Mouse (Mus musculus) neural tube, embryonic 12.5 days (tissue): Measurements from ENCODE around the gene Slc37a1. TPM values are rescaled to one million over a fixed set of nuclear protein-coding genes. Genes with fewer than 3 reads are reported as not detected.
A peak's percentile ranks its signal among the peaks of the same experiment; 100 is the strongest.
"Not testable (repeated sequence)": the region's sequence is repeated elsewhere in the genome, so short reads cannot be mapped to it uniquely, and the experiment has no call there.

Experiments
- ATAC-seq: fragments of 200-750 bp; cut with Nextera tagmentation; 2 replicates; pipeline ENCODE4 v1.8.0; 2017; ENCODE audit warnings: low read depth, mild to moderate bottlenecking, moderate TSS enrichment, moderate library complexity; ENCODE audit not compliant: low FRiP score
- H3K27ac ChIP-seq: fragments of 300-500 bp; sonication (generic); 2 replicates; pipeline ENCODE4 v1.5.1; 2016
- H3K27me3 ChIP-seq: fragments of 300-500 bp; sonication (generic); replicated peaks from 2 replicates; pipeline ENCODE4 v1.6.1; 2016; ENCODE audit warnings: mild to moderate bottlenecking
- H3K36me3 ChIP-seq: fragments of 300-500 bp; sonication (generic); 2 replicates; pipeline ENCODE4 v1.6.1; 2016; ENCODE audit warnings: mild to moderate bottlenecking
- H3K4me1 ChIP-seq: fragments of 300-500 bp; sonication (generic); 2 replicates; pipeline ENCODE4 v1.6.1; 2016
- H3K4me2 ChIP-seq: fragments of 300-500 bp; sonication (generic); replicated peaks from 2 replicates; pipeline ENCODE4 v1.6.1; 2016; ENCODE audit warnings: mild to moderate bottlenecking
- H3K4me3 ChIP-seq: fragments of 300-500 bp; sonication (generic); 2 replicates; pipeline ENCODE4 v1.5.1; 2016
- H3K9ac ChIP-seq: fragments of 300-500 bp; sonication (generic); 2 replicates; pipeline ENCODE4 v1.6.1; 2016; ENCODE audit warnings: mild to moderate bottlenecking
- H3K9me3 ChIP-seq: fragments of 300-500 bp; sonication (generic); 2 replicates; pipeline ENCODE4 v1.6.1; 2016; ENCODE audit warnings: mild to moderate bottlenecking
- WGBS: fragments of 180-500 bp; shearing (Covaris S2); methylation state at CpG from one replicate; pipeline ENCODE4 v1.1.7; 2016; 5-methylcytosine and 5-hydroxymethylcytosine counted together
- polyA plus RNA-seq: library from polyadenylated mRNA; unstranded; fragments of >200 nt; fragmentation: Nextera tagmentation; extraction: Ambion mirVana; gene quantifications from 2 replicates; pipeline ENCODE4 v1.2.1, GENCODE M21; 2016

Slc37a1 gene
- polyA plus RNA-seq, 1 experiment from 2014 or later = 15.9 TPM

DNA sequence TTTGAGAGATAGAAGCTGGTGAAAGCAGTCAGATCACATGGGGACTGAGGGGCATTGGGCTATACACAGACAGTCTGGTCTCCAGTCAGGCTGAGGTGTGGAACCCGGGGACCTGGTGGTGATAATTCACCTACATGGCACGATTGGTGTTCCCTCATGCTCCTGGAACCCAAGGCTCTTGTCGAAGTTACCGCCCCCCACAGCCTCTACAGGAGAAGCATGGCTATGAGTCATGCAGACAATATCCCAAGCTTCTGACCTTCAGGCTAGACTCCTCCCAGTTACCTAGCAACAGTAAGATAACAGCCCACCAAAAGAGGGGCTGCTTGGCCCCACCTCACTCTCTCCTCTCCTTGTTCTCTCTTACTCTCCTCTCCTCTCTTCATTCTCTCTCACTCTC lies 16.3 kb upstream of the Slc37a1 start:
- Histone ChIP-seq H3K4me2 (no peak overlapping the region), H3K9ac (no peak overlapping the region), H3K36me3 (no peaks in the 10 kb centered on the region), H3K4me3 (no peak overlapping the region), H3K27me3 (no peaks in the 10 kb centered on the region), H3K27ac (no peak overlapping the region), H3K4me1 (no peaks in the 10 kb centered on the region), H3K9me3 (no peaks in the 10 kb centered on the region)
- no peak for ATAC-seq
- 90% methylated on average over 4 of the region's 4 CpGs for WGBS

DNA sequence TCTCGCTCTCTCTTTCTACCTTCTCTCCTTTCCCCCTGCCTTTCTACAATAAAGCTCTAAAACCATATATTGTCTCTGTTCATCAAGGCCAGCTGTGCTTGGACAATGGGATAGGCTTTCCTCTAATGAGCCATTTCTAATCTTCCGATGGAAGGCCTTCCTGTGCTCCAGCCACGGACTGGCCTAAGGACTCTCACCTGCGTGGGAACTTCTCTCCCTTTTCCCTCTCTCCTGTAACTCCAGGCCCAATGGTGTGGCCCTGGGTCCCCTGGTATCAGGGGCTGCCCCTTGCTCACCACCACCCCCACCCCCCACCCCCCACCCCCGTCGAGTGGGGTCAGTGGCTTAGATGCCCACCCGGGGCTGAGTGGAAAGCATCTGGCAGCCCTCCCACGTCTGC lies 15.9 kb upstream of the Slc37a1 start:
- H3K4me3 ChIP-seq, H3K4me1 ChIP-seq, H3K9me3 ChIP-seq, H3K4me2 ChIP-seq, H3K27me3 ChIP-seq, H3K36me3 ChIP-seq, H3K27ac ChIP-seq, H3K9ac ChIP-seq, ATAC-seq: not testable (repeated sequence)
- 77% methylated on average over 8 of the region's 8 CpGs for WGBS

DNA sequence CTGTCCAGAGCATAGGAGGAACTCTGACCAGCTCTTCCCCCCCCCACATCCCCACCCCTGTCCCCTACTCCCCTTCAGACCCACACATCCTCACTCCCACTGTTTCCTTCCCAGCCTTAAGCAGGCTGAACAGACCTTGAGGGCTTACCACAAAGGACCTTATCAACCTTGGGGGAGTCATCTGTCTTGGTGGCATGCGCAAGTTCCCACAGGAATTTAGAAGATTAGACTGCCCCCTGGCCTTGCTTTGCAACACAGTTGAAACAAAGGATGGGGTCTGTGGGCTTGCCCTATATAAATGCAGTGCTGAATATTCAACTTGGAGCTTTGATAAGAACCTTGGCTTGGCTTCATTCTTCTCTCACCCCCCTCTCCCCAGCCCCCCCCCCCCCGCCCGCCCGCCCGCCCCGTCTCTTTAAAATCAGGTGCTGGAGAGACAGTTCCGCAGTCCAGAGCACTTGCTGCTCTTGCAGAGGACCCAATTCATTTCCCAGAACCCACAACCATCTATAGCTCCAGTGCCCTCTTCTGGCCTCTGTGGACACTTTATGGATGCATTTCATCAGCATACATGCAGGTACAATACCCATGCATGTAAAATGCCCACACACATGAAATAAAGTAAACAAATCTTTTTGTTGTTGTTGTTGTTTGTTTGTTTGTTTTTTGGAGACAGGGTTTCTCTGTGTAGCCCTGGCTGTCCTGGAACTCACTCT lies 15.3 kb upstream of the Slc37a1 start:
- peaks cover under 1% of the 10 kb centered on the region; the same call in 1 of the 2 replicates for H3K4me1 ChIP-seq
- H3K4me3 ChIP-seq = no peak overlapping the region
- no peaks in the 10 kb centered on the region for H3K9me3 ChIP-seq
- ATAC-seq = no peak
- H3K27ac ChIP-seq = no peak overlapping the region
- H3K9ac ChIP-seq = no peak overlapping the region
- 68% methylated on average over 5 of the region's 7 CpGs for WGBS
- H3K27me3 ChIP-seq = peaks cover 1% of the 10 kb centered on the region; the same call in 1 of the 2 replicates
- no peak overlapping the region for H3K4me2 ChIP-seq
- no peaks in the 10 kb centered on the region for H3K36me3 ChIP-seq

DNA sequence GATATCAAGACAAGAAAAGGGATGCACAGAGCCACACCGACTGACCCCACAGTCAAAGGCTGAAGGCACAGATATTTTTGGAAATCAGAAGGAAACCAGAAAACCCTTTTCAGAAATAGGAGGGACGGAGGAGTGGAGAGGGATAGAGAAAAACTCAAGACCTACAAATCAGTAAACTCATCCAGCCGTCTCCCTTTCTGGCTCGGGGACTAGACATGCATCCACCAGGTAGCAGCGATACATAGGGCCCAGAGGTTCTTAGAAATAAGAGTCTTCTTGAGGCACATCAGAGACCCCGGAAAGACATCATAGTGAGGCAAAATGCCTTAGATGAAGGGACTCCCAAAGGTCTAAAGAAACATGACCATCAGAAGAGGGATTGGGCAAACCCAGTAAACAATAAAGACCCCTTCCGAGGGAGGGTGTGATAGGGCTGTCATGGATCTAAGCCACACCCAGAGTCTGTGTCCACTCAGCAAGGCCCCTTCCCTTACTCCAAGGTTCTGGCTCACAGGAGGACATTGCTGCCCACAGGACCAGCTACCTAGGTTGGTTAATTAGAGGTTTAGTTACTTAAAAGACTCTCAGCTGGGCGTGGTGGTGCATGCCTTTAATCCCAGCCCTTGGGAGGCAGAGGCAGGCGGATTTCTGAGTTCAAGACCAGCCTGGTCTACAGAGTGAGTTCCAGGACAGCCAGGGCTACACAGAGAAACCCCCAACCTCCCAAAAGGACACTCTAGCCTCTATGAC lies 14.0 kb upstream of the Slc37a1 start:
- WGBS = 89% methylated on average over 9 of the region's 9 CpGs
- no peak for ATAC-seq

DNA sequence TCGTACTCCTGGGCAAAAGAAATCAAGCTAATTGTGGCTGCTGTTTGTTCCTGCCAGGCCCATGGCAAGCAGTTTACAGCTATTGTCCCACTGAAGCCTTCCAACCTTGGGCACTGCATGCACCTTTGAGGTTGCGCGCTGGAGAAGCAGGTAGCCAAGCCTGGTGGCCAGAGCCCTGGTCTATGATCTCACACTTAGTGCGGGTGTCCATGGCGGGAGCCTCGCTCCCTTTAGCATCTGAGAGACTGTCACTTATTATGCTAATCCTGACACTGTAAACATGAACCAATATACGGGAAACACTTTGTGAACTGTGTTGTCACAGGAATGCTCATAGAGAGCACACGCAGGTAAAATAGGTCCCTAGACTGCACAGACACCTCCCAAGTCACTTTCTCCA lies 13.0 kb upstream of the Slc37a1 start:
- no peak overlapping the region for H3K4me3 ChIP-seq

More for the DNA sequence above, 14.0 kb upstream of the Slc37a1 start:
- no peak overlapping the region for H3K4me2 ChIP-seq
- no peaks in the 10 kb centered on the region for H3K9me3 ChIP-seq
- no peaks in the 10 kb centered on the region for H3K36me3 ChIP-seq
- no peak overlapping the region for H3K27ac ChIP-seq
- peaks cover 13% of the 10 kb centered on the region for H3K4me1 ChIP-seq
- no peak overlapping the region for H3K9ac ChIP-seq
- H3K4me3 ChIP-seq = no peak overlapping the region
- peaks cover 5% of the 10 kb centered on the region for H3K27me3 ChIP-seq

DNA sequence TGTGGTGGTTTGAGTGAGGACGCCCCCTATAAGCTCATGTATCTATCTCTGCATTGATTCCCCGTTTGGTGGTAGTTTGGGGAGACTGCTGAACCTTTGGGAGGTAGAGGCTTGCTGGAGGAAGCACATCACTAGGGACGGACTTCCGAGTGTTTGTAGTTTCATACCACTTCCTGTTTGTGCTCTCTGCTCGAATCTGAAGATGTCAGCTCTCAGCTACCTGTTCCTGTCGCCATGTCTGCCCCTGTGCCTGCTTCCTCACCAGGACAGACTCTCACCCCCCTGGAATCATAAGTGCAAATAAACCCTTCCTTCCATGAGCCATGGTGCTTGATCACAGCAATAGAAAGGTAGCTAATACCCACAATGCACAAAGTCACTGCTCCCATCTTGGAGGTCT lies 11.4 kb upstream of the Slc37a1 start:
- no peak overlapping the region for H3K27ac ChIP-seq
- H3K4me2 ChIP-seq = no peak overlapping the region
- H3K9me3 ChIP-seq = no peaks in the 10 kb centered on the region
- WGBS = 82% methylated on average over 6 of the region's 6 CpGs
- H3K4me1 ChIP-seq = peaks cover 17% of the 10 kb centered on the region
- no peak overlapping the region for H3K9ac ChIP-seq
- no peak overlapping the region for H3K4me3 ChIP-seq
- ATAC-seq = no peak
- H3K27me3 ChIP-seq = peaks cover 5% of the 10 kb centered on the region
- no peaks in the 10 kb centered on the region for H3K36me3 ChIP-seq

More for the DNA sequence above, 13.0 kb upstream of the Slc37a1 start:
- Histone ChIP-seq H3K27me3 (peaks cover 5% of the 10 kb centered on the region), H3K36me3 (no peaks in the 10 kb centered on the region), H3K4me1 (peaks cover 17% of the 10 kb centered on the region), H3K9me3 (no peaks in the 10 kb centered on the region), H3K4me2 (no peak overlapping the region), H3K9ac (no peak overlapping the region), H3K27ac (no peak overlapping the region)
- ATAC-seq = no peak
- 83% methylated on average over 8 of the region's 8 CpGs for WGBS

DNA sequence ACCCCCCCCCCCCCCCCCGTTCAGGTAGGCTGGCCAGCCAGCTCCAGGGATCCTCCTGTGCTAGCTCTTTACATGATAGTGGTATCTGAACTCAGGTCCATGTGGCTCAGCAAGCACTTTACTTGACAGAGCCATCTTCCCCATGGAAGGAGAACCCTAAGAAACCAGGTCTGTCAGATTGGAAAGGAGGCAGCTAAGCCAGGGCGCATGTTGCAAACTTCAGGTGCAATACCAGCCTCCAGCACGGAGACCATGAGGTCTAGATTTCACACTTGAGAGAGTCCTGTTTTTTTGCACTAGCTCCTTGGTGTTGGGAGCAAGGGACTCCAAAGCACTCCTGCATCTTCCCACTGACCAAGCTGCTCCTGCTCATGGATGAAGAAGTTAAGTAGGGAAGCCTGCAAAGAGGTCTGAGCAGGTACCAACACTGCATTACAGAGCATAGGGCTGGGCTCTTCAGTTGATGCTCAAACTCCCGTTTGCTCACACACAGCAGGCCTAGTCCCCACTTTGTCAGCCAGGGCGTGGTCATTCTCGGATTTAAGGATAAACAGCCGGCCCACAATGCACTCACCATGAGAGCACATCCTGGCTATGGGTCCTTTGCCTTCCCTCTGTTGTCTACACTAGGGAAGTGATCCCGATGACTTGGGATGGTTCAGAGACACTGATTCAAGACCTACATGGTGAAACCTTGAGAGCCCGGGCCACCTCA lies 10.2 kb upstream of the Slc37a1 start:
- peaks cover 5% of the 10 kb centered on the region for H3K27me3 ChIP-seq
- 0 out of 2 replicates have a peak overlapping the region, but pooled peaks have one; percentile 52 for H3K9ac ChIP-seq
- WGBS = 25% methylated on average over 9 of the region's 9 CpGs
- peak overlapping the region; percentile 45; the same call in 1 of the 2 replicates for H3K4me3 ChIP-seq
- no peak; the same call in 1 of the 2 replicates for ATAC-seq
- H3K4me1 ChIP-seq = peaks cover 17% of the 10 kb centered on the region
- no peaks in the 10 kb centered on the region for H3K9me3 ChIP-seq
- H3K36me3 ChIP-seq = no peaks in the 10 kb centered on the region
- H3K4me2 ChIP-seq = peak overlapping the region; percentile 92
- H3K27ac ChIP-seq = no peak overlapping the region

DNA sequence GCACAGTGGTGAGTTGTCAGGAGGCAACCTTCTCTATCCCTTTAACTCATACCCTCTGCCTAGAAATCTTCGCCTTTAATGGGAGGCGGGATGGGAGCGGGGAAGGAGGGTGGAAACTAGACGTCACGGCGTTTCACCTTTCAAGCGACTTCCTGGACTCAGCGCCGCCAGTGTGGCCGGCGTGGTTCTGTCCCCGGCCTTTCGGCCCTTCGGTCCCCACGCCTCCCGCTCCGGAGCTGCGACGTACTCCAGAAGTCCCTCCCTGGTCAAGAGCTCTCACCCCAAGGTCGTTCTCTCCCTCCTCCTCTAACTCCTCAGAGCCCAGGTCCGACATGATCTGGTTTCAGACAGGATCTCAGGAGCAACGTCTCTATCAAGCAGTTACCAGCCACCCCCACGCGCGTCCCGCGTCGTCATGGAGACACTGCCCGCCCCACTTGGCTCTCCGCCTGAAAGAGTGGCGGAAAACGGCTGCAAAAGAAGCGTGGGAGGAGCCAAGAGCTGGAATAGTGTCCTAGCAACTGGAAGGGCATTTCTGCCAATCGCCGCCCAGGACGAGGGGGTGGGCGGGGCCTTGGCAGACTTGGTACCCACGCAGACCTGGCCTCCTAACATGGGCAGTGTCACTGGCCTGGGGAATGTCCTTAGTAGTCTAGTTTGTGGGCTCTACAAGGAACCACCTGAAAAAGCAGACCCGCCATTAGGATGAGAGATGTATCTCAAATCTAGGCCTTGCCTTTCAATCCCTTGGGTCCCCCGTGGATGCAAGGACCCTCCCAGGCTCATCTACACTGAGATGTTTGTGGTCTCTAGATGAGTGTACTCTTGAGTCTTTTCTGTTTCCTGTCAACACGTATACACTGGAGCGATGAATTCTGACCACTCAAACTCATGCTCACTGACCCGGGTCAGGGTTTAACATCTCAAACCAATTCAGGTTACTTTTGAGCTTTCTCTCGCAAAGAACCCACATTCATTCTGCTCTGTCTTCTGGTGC lies 9.4 kb upstream of the Slc37a1 start, which contains the start of gene Rsph1:
TSS of gene Rsph1 (minus strand) at position 462 of the 997 bp plus-strand sequence.
- no peaks in the 10 kb centered on the region for H3K9me3 ChIP-seq
- H3K4me3 ChIP-seq = peak within 1 kb of the TSS; percentile 45
- H3K4me1 ChIP-seq = peaks cover 17% of the 10 kb centered on the region
- ATAC-seq = peak; percentile 90
- H3K27me3 ChIP-seq = peaks cover 5% of the 10 kb centered on the region
- H3K4me2 ChIP-seq = peak within 1 kb of the TSS; percentile 92
- H3K27ac ChIP-seq = no peak within 1 kb of the TSS
- WGBS = 10% methylated on average over 44 of the region's 44 CpGs
- no peaks in the 10 kb centered on the region for H3K36me3 ChIP-seq
- H3K9ac ChIP-seq = peak within 1 kb of the TSS; percentile 52; the same call in 1 of the 2 replicates

DNA sequence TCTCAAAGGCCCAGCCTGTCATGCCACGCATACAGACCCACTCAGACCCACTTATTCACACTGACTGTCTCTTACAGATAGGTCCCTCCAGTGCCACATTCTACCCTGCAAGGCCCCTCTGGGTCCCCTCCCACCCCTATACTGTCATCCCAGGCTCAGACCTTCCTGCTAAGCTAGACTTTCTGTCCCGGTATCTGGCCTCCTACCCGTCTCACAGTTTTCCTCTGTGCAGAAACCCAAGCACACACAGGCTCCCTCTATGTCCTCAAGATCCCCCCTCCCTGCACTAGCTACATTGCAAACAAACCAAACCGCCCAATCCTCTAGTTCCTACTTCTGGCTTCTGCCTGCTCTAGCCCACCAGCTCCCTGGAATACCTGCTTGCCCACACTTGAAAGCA lies 8.7 kb upstream of the Slc37a1 start:
- no peak for ATAC-seq
- Histone ChIP-seq H3K4me1 (peaks cover 22% of the 10 kb centered on the region), H3K36me3 (no peaks in the 10 kb centered on the region), H3K9me3 (no peaks in the 10 kb centered on the region), H3K9ac (no peak overlapping the region), H3K4me2 (no peak overlapping the region), H3K27me3 (peaks cover 5% of the 10 kb centered on the region), H3K27ac (no peak overlapping the region), H3K4me3 (no peak overlapping the region)
- 81% methylated on average over 4 of the region's 4 CpGs for WGBS

DNA sequence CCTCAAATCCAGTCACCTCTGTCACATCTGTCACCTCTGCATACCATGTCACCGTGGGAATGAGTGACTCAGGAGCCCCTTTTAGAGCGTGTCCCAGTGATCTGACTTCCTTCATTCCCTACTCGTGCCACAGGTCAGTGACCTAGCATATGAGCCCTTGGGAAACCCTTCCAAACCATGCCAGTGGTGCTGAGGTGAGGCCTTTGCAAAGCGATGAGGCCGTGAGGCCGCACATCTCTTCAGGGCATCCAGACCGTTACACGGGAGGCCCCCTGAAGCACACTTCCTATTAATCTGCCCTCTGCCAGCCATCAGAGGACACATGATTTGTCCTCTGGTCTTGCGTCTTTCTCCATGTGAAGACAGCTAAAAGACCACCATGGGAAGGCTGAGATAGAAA lies 7.1 kb upstream of the Slc37a1 start:
- no peak for ATAC-seq
- Histone ChIP-seq H3K27me3 (peaks cover 5% of the 10 kb centered on the region), H3K4me1 (peaks cover 22% of the 10 kb centered on the region), H3K4me3 (no peak overlapping the region), H3K27ac (no peak overlapping the region), H3K36me3 (no peaks in the 10 kb centered on the region), H3K9ac (no peak overlapping the region), H3K9me3 (no peaks in the 10 kb centered on the region), H3K4me2 (no peak overlapping the region)
- WGBS = 87% methylated on average over 9 of the region's 9 CpGs

DNA sequence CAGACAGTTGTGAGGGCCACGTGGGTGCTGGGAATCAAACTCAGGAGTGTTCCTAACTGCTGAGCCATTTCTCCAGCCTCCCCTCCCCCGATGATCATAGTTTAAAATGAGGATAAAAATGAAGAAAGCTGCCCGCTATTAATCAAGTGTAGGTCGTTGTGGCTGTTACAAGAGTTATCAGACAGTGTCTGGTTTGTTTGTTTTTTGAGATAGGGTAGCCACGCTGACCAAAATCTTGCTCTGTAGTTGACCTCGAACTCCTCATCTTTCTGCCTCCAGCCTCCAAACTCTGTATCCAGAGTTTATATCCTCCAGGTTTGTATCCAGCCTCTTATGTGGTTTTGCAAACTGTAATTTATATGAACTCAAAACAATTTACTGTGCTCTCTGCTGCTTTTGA lies 6.3 kb upstream of the Slc37a1 start:
- H3K27me3 ChIP-seq = peaks cover 5% of the 10 kb centered on the region
- H3K27ac ChIP-seq = no peak overlapping the region
- no peaks in the 10 kb centered on the region for H3K36me3 ChIP-seq
- ATAC-seq = no peak
- H3K4me2 ChIP-seq = no peak overlapping the region
- 86% methylated on average over 6 of the region's 6 CpGs for WGBS
- no peaks in the 10 kb centered on the region for H3K9me3 ChIP-seq
- H3K4me3 ChIP-seq = no peak overlapping the region
- no peak overlapping the region for H3K9ac ChIP-seq
- H3K4me1 ChIP-seq = peaks cover 22% of the 10 kb centered on the region
